In the genomic region with DNA sequence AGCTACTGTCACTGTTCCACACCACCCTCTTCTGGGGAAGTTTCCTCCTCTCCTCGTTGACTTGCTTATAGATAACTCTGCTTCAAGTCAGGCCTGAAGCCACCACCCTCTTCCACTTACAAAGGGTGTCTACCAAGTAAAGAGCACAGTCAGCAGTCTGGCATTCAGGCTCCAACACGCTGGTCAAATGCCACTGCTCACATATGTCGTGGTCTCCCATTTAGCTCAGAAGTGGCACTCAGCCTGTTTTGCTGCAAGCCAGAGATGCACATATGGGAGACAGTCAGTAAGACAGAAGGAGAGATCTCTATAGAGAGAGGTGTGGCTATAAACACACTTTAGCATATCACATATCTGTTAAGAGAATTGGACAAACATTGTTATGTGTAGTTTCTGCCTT, we compare ENCODE assay signal across 18 mouse cellular contexts.
A peak's percentile ranks its signal among the peaks of the same experiment; 100 is the strongest.
DNase-seq lines count a peak whose midpoint lies in the region; TF ChIP-seq lines count a peak whose summit lies in the region.
"Had no signal": no experiment of that assay in that cellular context is flagged by ENCODE, and none has a peak within 500 bp of the region (broad histone marks: within the 10 kb centered on the region; RNA-seq: fewer than 3 reads in every experiment).

No protein-coding gene starts in this region.

- intact Hi-C loops in heart, postnatal 10 days (cut with DNase I): no loop called here

- H3K36me3 ChIP-seq in heart, embryonic 10.5 days: no peaks in the 10 kb centered on the region
- H3K36me3 ChIP-seq: heart, embryonic 15.5 days; hindbrain, embryonic 15.5 days; neural tube, embryonic 15.5 days had no signal

- no peaks in the 10 kb centered on the region for H3K9me3 ChIP-seq in heart, embryonic 10.5 days
- H3K9me3 ChIP-seq: heart, embryonic 15.5 days; hindbrain, embryonic 15.5 days; neural tube, embryonic 15.5 days had no signal

- TF ChIP-seq CTCF in brain, embryonic 14.5 days (IDR thresholded peaks at IDR 0.05; ENCODE audit: borderline replicate concordance, extremely low read depth, insufficient read depth, insufficient read length): no peak

- H3K4me1 ChIP-seq in heart, embryonic 10.5 days: peaks cover 17% of the 10 kb centered on the region
- H3K4me1 ChIP-seq: hindbrain, embryonic 15.5 days; neural tube, embryonic 15.5 days had no signal

- H3K4me3 ChIP-seq in heart, embryonic 10.5 days: no peak overlapping the region
- H3K4me3 ChIP-seq: heart, adult 2 months; heart, embryonic 15.5 days; hindbrain, embryonic 15.5 days; neural tube, embryonic 15.5 days had no signal

- DNase-seq in heart, embryonic 10.5 days (ENCODE audit: low spot score): no peak
- DNase-seq in heart, postnatal 10 days: no peak
- peak; percentile 27 for DNase-seq in brain, embryonic 14.5 days (ENCODE audit: low read depth)
- peak; percentile 60 to 67 for DNase-seq in cerebellum, adult 18-20 months
- peak; percentile 33 to 58 for DNase-seq in cerebellum, postnatal 14 days
- DNase-seq in frontal cortex, postnatal 36 days (ENCODE audit: low spot score in 2 of 2): no peak
- DNase-seq in kidney, postnatal 25 days: no peak
- DNase-seq: adrenal gland, postnatal 36 days; gastrocnemius, postnatal 36 days; heart, adult 2 months; kidney, adult 2 months; lung, postnatal 4 days; right cerebral cortex, postnatal 14 days; thymus, postnatal 14 days had no signal

- no peak for TF ChIP-seq POLR2A in brain, embryonic 14.5 days (IDR thresholded peaks at IDR 0.05; ENCODE audit: borderline replicate concordance, extremely low read depth, insufficient read depth, insufficient read length, poor library complexity, severe bottlenecking)

- no peaks in the 10 kb centered on the region for H3K27me3 ChIP-seq in heart, embryonic 10.5 days (ENCODE audit: insufficient read depth, poor library complexity, severe bottlenecking)
- H3K27me3 ChIP-seq: heart, embryonic 15.5 days; hindbrain, embryonic 15.5 days; neural tube, embryonic 15.5 days had no signal

- peak overlapping the region; percentile 42; the same call in 1 of the 2 replicates for H3K27ac ChIP-seq in heart, embryonic 10.5 days
- H3K27ac ChIP-seq: heart, adult 2 months; heart, embryonic 15.5 days; hindbrain, embryonic 15.5 days; kidney, postnatal 0 days; neural tube, embryonic 15.5 days had no signal

- WGBS in heart, embryonic 10.5 days: 47% methylated on average over 3 of the region's 3 CpGs

Comparison
In these comparisons a context has a peak if more than half of its experiments do, and no peak if none do; other contexts are left out.
1. DNase-seq: peak in brain, embryonic 14.5 days (single experiment), cerebellum, adult 18-20 months (2 of 2) and cerebellum, postnatal 14 days (2 of 2); none in heart, embryonic 10.5 days (single experiment), heart, postnatal 10 days (0 of 2), frontal cortex, postnatal 36 days (0 of 2) and kidney, postnatal 25 days (0 of 2).